Mouse (Mus musculus): Measurements from ENCODE around the gene Mei4. TPM values are rescaled to one million over a fixed set of nuclear protein-coding genes. Genes with fewer than 3 reads are reported as not detected.

Gene Mei4
- not detected for total RNA-seq (2021)
- long read RNA-seq, experiment 1, result 0 reads
- long read RNA-seq, experiment 2, result 0 reads

GRCm38 (mm10) chr9:81863181-81863887, at the start of gene Mei4:
Gene Mei4 (plus strand): TSS chr9:81863670.
- peak; percentile 62 for DNase-seq

- DNase-seq, result no peak
Observed at GRCm38 (mm10) chr9:81819715-81820373, 43.6 kb upstream of the Mei4 start.

- no peak for DNase-seq
Observed at GRCm38 (mm10) chr9:81827560-81827959, 35.9 kb upstream of the Mei4 start.

GRCm38 (mm10) chr9:81834056-81834455, 29.4 kb upstream of the Mei4 start:
- DNase-seq, result no peak

GRCm38 (mm10) chr9:81858861-81859260, 4.6 kb upstream of the Mei4 start:
- DNase-seq, result no peak

- peak; percentile 8 for DNase-seq
Observed at GRCm38 (mm10) chr9:81863888-81864234, 391 bp downstream of the Mei4 start.

- DNase-seq, result no peak
Observed at GRCm38 (mm10) chr9:81866032-81866431, 2.6 kb downstream of the Mei4 start.

GRCm38 (mm10) chr9:81921456-81921855, 58.0 kb downstream of the Mei4 start:
- DNase-seq, result no peak

GRCm38 (mm10) chr9:81924744-81925143, 61.3 kb downstream of the Mei4 start:
- DNase-seq, result no peak

GRCm38 (mm10) chr9:81940533-81940932, 77.1 kb downstream of the Mei4 start:
- DNase-seq, result no peak

GRCm38 (mm10) chr9:81945624-81946023, 82.2 kb downstream of the Mei4 start:
- no peak for DNase-seq

GRCm38 (mm10) chr9:81956858-81957257, 93.4 kb downstream of the Mei4 start:
- DNase-seq, result no peak

- no peak for DNase-seq
Observed at GRCm38 (mm10) chr9:81957842-81958241, 94.4 kb downstream of the Mei4 start.

- DNase-seq, result no peak
Observed at GRCm38 (mm10) chr9:81966765-81967164, 103.3 kb downstream of the Mei4 start.

- DNase-seq, result no peak
Observed at GRCm38 (mm10) chr9:81968935-81969334, 105.5 kb downstream of the Mei4 start.

- DNase-seq, result no peak
Observed at GRCm38 (mm10) chr9:81982461-81982860, 119.0 kb downstream of the Mei4 start.

GRCm38 (mm10) chr9:82012991-82013390, 149.5 kb downstream of the Mei4 start:
- no peak for DNase-seq

GRCm38 (mm10) chr9:82042515-82043056, 179.1 kb downstream of the Mei4 start:
- DNase-seq, result no peak

GRCm38 (mm10) chr9:82044517-82044916, 181.0 kb downstream of the Mei4 start:
- no peak for DNase-seq

- no peak for DNase-seq
Observed at GRCm38 (mm10) chr9:82073832-82074231, 210.4 kb downstream of the Mei4 start.

- no peak for DNase-seq
Observed at GRCm38 (mm10) chr9:82075270-82075669, 211.8 kb downstream of the Mei4 start.

- DNase-seq, result no peak
Observed at GRCm38 (mm10) chr9:82096409-82096808, 232.9 kb downstream of the Mei4 start.

GRCm38 (mm10) chr9:82114865-82115264, 251.4 kb downstream of the Mei4 start:
- no peak for DNase-seq

- no peak for DNase-seq
Observed at GRCm38 (mm10) chr9:82136119-82136518, 272.6 kb downstream of the Mei4 start.
